Comparison of ENCODE assay signal across 32 mouse cellular contexts in genomic region chr8:61175876-61176275, GRCm38 (mm10).
"Had no signal": no experiment of that assay in that cellular context is flagged by ENCODE, and none has a peak within 500 bp of the region (broad histone marks: within the 10 kb centered on the region; RNA-seq: fewer than 3 reads in every experiment).

No protein-coding gene starts in this region.

- H3K27me3 ChIP-seq: limb, embryonic 12.5 days; limb, embryonic 13.5 days; limb, embryonic 15.5 days; liver, embryonic 12.5 days; liver, embryonic 13.5 days; liver, embryonic 15.5 days; lung, embryonic 15.5 days; megakaryocyte, embryonic 14.5 days; midbrain, embryonic 12.5 days; midbrain, embryonic 15.5 days; neural tube, embryonic 12.5 days had no signal

- H3K9me3 ChIP-seq: limb, embryonic 10.5 days; limb, embryonic 12.5 days; limb, embryonic 13.5 days; limb, embryonic 15.5 days; liver, embryonic 12.5 days; liver, embryonic 13.5 days; liver, embryonic 15.5 days; lung, embryonic 15.5 days; midbrain, embryonic 10.5 days; midbrain, embryonic 12.5 days; midbrain, embryonic 13.5 days; midbrain, embryonic 15.5 days; neural tube, embryonic 12.5 days had no signal

- H3K4me1 ChIP-seq: limb, embryonic 10.5 days; limb, embryonic 13.5 days; limb, embryonic 15.5 days; liver, embryonic 12.5 days; liver, embryonic 13.5 days; liver, embryonic 15.5 days; lung, embryonic 15.5 days; megakaryocyte, embryonic 14.5 days; neural tube, embryonic 12.5 days had no signal

- ATAC-seq: liver, embryonic 12.5 days; liver, postnatal 0 days; lung, postnatal 0 days; midbrain, embryonic 13.5 days; midbrain, embryonic 15.5 days; midbrain, embryonic 16.5 days had no signal

- H3K4me2 ChIP-seq: limb, embryonic 12.5 days; limb, embryonic 13.5 days; limb, embryonic 15.5 days; liver, embryonic 11.5 days; liver, embryonic 12.5 days; liver, embryonic 13.5 days; liver, embryonic 15.5 days; lung, embryonic 14.5 days; lung, embryonic 15.5 days; midbrain, embryonic 11.5 days; midbrain, embryonic 12.5 days; midbrain, embryonic 13.5 days; midbrain, embryonic 15.5 days; neural tube, embryonic 12.5 days had no signal

- DNase-seq: left cerebral cortex, postnatal 4 days; liver; liver, embryonic 13.5 days; liver, postnatal 0 days; lung, adult 18-20 months; lung, adult 2 months; lung, embryonic 14.5 days; lung, postnatal 10 days; lung, postnatal 14 days; lung, postnatal 36 days; lung, postnatal 4 days; midbrain, embryonic 14.5 days had no signal

- H3K27ac ChIP-seq: limb, embryonic 10.5 days; limb, embryonic 12.5 days; limb, embryonic 13.5 days; limb, embryonic 15.5 days; liver, embryonic 12.5 days; liver, embryonic 13.5 days; liver, embryonic 14.5 days; liver, embryonic 15.5 days; lung, embryonic 15.5 days; macrophage; midbrain, embryonic 10.5 days; midbrain, embryonic 12.5 days; midbrain, embryonic 13.5 days; midbrain, embryonic 15.5 days; neural tube, embryonic 12.5 days had no signal

- H3K9ac ChIP-seq: limb, embryonic 12.5 days; limb, embryonic 13.5 days; limb, embryonic 15.5 days; liver, embryonic 12.5 days; liver, embryonic 13.5 days; liver, embryonic 14.5 days; liver, embryonic 15.5 days; liver, postnatal 0 days; lung, embryonic 14.5 days; lung, embryonic 15.5 days; midbrain, embryonic 12.5 days; midbrain, embryonic 13.5 days; midbrain, embryonic 15.5 days; neural tube, embryonic 12.5 days had no signal

- H3K36me3 ChIP-seq: limb, embryonic 10.5 days; limb, embryonic 12.5 days; limb, embryonic 13.5 days; limb, embryonic 15.5 days; liver, embryonic 12.5 days; liver, embryonic 13.5 days; liver, embryonic 15.5 days; lung, embryonic 15.5 days; midbrain, embryonic 10.5 days; midbrain, embryonic 12.5 days; midbrain, embryonic 13.5 days; midbrain, embryonic 15.5 days; neural tube, embryonic 12.5 days had no signal

- H3K4me3 ChIP-seq: limb, embryonic 10.5 days; limb, embryonic 12.5 days; limb, embryonic 13.5 days; limb, embryonic 15.5 days; liver, embryonic 12.5 days; liver, embryonic 13.5 days; liver, embryonic 15.5 days; lung, embryonic 15.5 days; megakaryocyte, embryonic 14.5 days; midbrain, embryonic 10.5 days; midbrain, embryonic 12.5 days; midbrain, embryonic 13.5 days; midbrain, embryonic 15.5 days; myocyte; neural tube, embryonic 12.5 days had no signal
